Mouse (Mus musculus): ENCODE results near the gene Hoxa11.

DNA sequence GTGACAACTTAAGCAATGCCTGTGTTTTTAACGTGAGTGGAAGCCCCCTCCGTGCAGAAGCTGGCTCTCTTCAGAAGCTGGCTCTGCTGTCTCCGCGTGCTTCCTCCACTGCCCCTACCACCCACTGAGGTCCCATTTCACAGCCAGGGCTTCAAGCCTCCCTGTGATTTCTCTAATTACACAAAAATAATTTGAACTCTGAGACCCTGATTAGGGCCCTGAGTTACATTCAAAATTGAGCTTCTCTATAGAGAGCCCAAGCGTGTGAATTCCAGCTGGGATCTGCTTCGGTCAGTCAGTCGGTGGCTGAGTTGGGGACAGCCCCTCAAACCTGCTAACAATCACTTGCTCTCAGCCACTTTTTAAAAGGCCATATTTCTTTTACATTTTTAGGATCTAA, 22.7 kb upstream of the Hoxa11 start:
- TF ChIP-seq CTCF (IDR thresholded peaks at IDR 0.05; ENCODE audit: extremely low read depth, insufficient read depth, insufficient read length, insufficient replicate concordance) (no peak), POLR2A (IDR thresholded peaks at IDR 0.05; ENCODE audit: low read depth, low read length) (no peak)
